Mouse (Mus musculus): ENCODE measurements around the gene Samd10. TPM values are rescaled to one million over a fixed set of nuclear protein-coding genes. Genes with fewer than 3 reads are reported as not detected.

Samd10 gene
- polyA plus RNA-seq (2015; fragmentation: Nextera tagmentation; extraction: Ambion mirVana): 29.7 and 30.1 TPM in 2 replicates

DNA sequence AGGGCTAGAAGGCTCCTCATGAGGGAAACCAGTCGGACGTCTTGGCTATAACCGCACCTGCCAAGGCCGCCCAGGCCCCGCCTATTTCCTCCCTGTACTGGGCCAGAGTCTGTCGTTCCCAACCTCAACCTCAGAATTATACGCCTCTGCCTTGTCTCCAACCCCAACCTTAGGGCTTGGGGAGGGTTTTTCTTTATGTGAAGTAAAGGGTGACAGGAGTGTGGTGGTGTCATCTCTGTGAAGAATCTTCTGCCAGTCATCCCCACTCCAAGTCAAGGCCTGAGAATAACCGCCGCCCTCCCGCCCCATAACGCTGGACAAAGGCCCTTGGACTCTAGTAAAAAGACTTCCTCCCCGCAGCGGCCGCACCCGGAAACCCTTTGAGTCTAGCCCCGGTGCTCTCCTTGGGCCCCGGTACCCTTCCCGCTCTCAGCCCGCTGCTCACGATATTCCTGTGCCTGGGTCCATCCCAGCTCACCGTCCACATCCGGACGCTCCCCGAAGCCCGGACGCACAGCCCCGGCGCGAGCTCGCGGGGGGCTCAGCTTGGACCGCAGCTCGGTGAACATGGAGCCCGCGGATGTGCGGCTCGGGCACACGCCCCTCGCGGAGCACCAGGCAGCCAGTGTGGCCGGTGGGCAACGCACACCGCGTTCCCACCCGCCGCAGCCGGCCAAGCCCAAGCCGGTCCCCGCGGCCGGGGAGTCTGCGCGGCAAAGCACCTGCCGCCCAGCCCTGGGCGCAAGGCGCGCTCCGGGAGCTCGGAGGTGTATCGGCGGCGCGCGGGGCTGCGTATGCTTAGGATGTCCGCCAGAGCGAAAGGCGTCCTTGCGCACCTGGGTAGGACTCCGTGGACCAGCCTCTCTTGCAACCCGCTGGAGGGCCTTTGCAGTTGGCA lies at the start of gene Samd10:
Samd10 (minus strand) TSS at position 759 of the 898 bp plus-strand sequence.
- H3K27ac ChIP-seq: peak within 1 kb of the TSS; percentile 91
- peak within 1 kb of the TSS; percentile 83 for H3K4me2 ChIP-seq
- peak within 1 kb of the TSS; percentile 97 for H3K4me3 ChIP-seq
- peak; percentile 9; the same call in 1 of the 2 replicates for ATAC-seq (ENCODE audit: borderline replicate concordance, extremely low read depth, low FRiP score, low TSS enrichment)
- peaks cover 21% of the 10 kb centered on the region for H3K4me1 ChIP-seq
- no peaks in the 10 kb centered on the region for H3K9me3 ChIP-seq
- no peaks in the 10 kb centered on the region for H3K36me3 ChIP-seq
- H3K27me3 ChIP-seq: peaks cover 21% of the 10 kb centered on the region; the same call in 1 of the 2 replicates
- H3K9ac ChIP-seq: peak within 1 kb of the TSS; percentile 55
- WGBS: 2% methylated on average over 71 of the region's 71 CpGs

DNA sequence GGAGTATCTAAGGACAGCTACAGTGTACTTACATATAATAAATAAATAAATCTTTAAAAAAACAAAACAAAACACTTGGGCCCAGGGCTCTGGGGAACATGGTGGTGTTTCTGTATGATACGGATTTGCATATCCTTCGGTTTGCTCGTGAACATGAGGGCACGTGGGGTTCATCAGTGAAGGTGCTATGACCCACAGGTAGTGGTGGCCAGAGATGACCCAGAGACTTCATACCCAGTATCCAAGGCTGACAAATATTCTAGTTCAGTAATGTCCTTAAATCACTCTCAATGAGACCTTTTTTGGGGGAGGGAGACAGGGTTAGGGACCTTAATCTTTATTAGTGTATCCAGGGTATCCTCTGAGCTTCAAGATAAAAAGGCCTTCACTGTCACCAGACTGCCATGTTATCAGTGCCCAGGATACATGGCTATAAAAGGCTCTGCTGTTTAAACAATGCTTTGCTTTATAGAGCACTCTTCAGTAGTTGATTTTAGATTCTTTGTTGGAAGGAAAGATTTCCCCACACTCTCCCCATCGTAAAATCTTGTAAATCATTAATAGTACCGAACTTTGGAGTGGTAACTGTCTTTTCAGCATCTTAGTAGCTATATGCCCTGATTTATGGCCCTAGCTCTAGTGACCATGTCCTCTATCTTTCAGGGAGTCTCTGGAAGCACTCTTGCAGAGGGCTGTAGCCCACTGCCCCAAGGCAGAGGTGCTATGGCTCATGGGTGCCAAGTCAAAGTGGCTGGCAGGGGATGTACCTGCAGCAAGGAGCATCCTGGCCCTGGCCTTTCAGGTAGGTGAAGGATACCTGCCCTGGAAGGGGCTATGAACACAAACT lies 47.8 kb upstream of the Samd10 start:
- Histone ChIP-seq H3K9ac (no peak overlapping the region), H3K4me1 (no peaks in the 10 kb centered on the region), H3K4me3 (no peak overlapping the region), H3K27me3 (no peaks in the 10 kb centered on the region), H3K27ac (no peak overlapping the region), H3K9me3 (no peaks in the 10 kb centered on the region), H3K36me3 (peaks cover 83% of the 10 kb centered on the region), H3K4me2 (no peak overlapping the region)
- 85% methylated on average over 6 of the region's 6 CpGs for WGBS
- ATAC-seq (ENCODE audit: borderline replicate concordance, extremely low read depth, low FRiP score, low TSS enrichment): no peak

DNA sequence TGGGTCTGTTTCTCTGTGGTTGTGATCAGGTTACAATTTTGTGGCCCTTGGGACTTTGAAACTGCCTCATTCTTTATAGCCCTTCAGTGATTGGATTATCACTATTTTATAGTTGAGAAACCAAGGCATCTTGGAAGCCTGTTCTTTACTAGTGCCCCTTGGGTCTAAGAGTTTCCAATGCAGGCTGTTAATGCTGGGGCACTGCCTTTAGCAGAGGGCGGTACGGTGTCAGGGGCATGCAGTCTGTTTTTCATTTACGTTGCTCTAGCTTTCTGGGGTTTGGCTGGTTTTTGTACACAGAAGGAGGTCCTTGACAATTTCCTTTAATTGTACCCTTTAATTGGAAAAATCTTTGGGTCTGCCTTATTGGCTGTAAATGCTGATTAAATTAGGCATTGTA lies 46.7 kb upstream of the Samd10 start:
- H3K4me1 ChIP-seq: no peaks in the 10 kb centered on the region
- no peak overlapping the region for H3K27ac ChIP-seq
- no peak overlapping the region for H3K4me2 ChIP-seq
- no peak overlapping the region for H3K4me3 ChIP-seq
- H3K9ac ChIP-seq: no peak overlapping the region
- H3K27me3 ChIP-seq: no peaks in the 10 kb centered on the region
- ATAC-seq (ENCODE audit: borderline replicate concordance, extremely low read depth, low FRiP score, low TSS enrichment): no peak
- no peaks in the 10 kb centered on the region for H3K9me3 ChIP-seq
- peaks cover 87% of the 10 kb centered on the region for H3K36me3 ChIP-seq
- 92% methylated on average over 3 of the region's 3 CpGs for WGBS

DNA sequence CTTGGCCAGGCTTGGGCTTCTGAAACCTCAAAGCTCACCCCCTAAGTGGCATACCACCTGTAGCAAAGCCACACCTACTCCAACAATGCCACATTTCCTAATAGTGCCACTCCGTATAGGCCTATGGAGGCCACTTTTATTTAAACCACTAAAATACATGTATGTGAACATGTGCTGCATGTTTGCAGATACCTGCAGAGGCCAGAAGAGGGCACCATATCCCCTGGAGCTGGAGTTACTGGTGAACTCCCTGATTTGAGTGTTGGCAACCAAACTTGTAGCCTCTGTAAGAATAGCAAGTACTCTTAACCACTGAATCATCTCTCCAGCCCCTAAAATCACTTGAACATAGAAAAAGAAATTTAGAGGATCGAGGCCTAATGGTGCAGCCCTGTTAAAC lies 45.3 kb upstream of the Samd10 start:
- Histone ChIP-seq H3K4me1 (no peaks in the 10 kb centered on the region), H3K4me3 (no peak overlapping the region), H3K9me3 (no peaks in the 10 kb centered on the region), H3K36me3 (peaks cover 80% of the 10 kb centered on the region), H3K4me2 (no peak overlapping the region), H3K27me3 (no peaks in the 10 kb centered on the region), H3K9ac (no peak overlapping the region), H3K27ac (no peak overlapping the region)
- peak; percentile 19; the same call in 1 of the 2 replicates for ATAC-seq (ENCODE audit: borderline replicate concordance, extremely low read depth, low FRiP score, low TSS enrichment)
- WGBS: 89% methylated on average over 2 of the region's 2 CpGs

DNA sequence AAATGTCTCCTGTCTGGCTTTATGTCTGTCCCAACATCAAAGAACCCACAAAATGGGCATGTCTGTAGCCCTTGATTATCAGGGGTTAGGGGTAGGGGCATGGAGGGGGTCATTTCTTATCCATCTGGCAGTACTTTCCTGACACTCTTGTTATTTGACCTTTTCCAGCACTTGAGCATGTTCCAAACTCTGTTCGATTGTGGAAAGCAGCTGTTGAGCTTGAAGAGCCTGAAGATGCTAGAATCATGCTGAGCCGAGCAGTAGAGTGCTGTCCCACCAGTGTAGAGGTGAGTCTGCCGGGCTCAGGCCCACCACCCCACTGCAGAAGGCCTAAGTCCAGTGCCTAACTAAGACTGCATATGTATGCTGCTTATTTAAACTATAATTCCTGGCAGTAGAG lies 36.9 kb upstream of the Samd10 start:
- ATAC-seq (ENCODE audit: borderline replicate concordance, extremely low read depth, low FRiP score, low TSS enrichment): no peak
- Histone ChIP-seq H3K4me1 (no peaks in the 10 kb centered on the region), H3K36me3 (peaks cover 70% of the 10 kb centered on the region), H3K4me2 (no peak overlapping the region), H3K27ac (no peak overlapping the region), H3K4me3 (no peak overlapping the region), H3K27me3 (no peaks in the 10 kb centered on the region), H3K9ac (no peak overlapping the region), H3K9me3 (no peaks in the 10 kb centered on the region)
- WGBS: 81% methylated on average over 3 of the region's 3 CpGs

DNA sequence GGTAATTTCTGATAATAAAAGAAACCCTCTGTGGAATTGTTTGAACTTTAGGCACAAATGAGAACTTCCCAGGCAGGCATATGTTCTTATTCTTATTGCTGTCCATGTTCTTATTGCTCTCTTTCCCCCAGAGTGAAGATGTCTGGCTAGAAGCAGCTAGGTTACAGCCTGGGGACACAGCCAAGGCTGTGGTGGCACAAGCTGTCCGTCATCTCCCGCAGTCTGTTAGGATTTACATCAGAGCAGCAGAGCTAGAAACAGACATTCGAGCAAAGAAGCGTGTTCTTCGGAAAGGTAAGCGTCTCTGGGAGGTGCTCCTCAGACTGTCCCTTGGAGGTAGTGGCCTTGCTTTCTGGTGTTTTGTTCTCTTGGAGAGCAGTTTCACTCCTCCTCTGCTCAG lies 33.6 kb upstream of the Samd10 start:
- 96% methylated on average over 6 of the region's 6 CpGs for WGBS
- Histone ChIP-seq H3K27ac (no peak overlapping the region), H3K4me2 (no peak overlapping the region), H3K4me3 (no peak overlapping the region), H3K9me3 (no peaks in the 10 kb centered on the region), H3K9ac (no peak overlapping the region), H3K27me3 (no peaks in the 10 kb centered on the region), H3K4me1 (no peaks in the 10 kb centered on the region), H3K36me3 (peaks cover 58% of the 10 kb centered on the region)
- no peak for ATAC-seq (ENCODE audit: borderline replicate concordance, extremely low read depth, low FRiP score, low TSS enrichment)

DNA sequence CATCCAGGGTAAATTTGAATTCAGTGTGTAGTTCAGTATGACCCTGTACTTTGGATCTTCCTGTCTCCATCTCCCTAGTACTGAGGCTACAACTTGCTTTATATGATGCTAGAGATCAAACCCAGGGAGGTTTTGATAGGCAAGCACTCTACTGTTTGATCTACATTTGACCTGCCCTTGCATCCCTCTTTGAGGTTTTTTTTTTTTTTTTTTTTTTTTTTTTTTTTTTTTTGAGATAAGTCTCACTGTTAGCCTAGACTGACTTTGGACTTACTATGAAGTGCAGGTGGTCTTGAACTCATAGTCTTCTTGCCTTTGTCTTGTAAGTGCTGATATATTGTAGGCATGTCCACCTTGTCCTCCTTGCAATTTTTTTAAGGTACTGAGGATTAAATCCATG lies 29.5 kb upstream of the Samd10 start:
- ATAC-seq (ENCODE audit: borderline replicate concordance, extremely low read depth, low FRiP score, low TSS enrichment): no peak
- H3K27ac ChIP-seq: no peak overlapping the region
- no peaks in the 10 kb centered on the region for H3K27me3 ChIP-seq
- peaks cover 43% of the 10 kb centered on the region for H3K36me3 ChIP-seq
- no peaks in the 10 kb centered on the region for H3K4me1 ChIP-seq
- no peak overlapping the region for H3K4me2 ChIP-seq
- H3K9me3 ChIP-seq: no peaks in the 10 kb centered on the region
- no peak overlapping the region for H3K9ac ChIP-seq
- H3K4me3 ChIP-seq: no peak overlapping the region

DNA sequence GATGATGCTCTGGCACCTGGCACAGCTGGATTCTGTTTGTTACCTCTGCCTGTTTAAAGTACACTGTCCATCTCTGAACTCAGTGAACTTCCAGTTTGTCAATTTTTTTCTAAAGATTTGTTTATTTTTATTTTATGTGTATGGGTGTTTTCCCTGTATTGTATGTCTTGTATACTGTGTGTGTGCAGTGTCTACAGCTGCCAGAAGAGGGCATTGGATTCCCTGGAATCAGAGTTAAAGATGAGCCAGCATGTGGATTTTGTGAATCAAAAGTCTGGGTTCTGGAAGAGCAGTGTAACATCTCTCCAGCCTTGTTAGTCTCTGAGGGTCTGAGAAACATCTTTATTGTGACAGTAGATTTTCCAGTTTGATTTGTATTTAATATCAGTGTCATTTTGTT lies 24.4 kb upstream of the Samd10 start:
- peaks cover 52% of the 10 kb centered on the region for H3K36me3 ChIP-seq
- no peaks in the 10 kb centered on the region for H3K9me3 ChIP-seq
- no peak overlapping the region for H3K4me2 ChIP-seq
- H3K4me3 ChIP-seq: no peak overlapping the region
- no peaks in the 10 kb centered on the region for H3K27me3 ChIP-seq
- H3K9ac ChIP-seq: no peak overlapping the region
- ATAC-seq (ENCODE audit: borderline replicate concordance, extremely low read depth, low FRiP score, low TSS enrichment): no peak
- H3K4me1 ChIP-seq: no peaks in the 10 kb centered on the region
- H3K27ac ChIP-seq: no peak overlapping the region

DNA sequence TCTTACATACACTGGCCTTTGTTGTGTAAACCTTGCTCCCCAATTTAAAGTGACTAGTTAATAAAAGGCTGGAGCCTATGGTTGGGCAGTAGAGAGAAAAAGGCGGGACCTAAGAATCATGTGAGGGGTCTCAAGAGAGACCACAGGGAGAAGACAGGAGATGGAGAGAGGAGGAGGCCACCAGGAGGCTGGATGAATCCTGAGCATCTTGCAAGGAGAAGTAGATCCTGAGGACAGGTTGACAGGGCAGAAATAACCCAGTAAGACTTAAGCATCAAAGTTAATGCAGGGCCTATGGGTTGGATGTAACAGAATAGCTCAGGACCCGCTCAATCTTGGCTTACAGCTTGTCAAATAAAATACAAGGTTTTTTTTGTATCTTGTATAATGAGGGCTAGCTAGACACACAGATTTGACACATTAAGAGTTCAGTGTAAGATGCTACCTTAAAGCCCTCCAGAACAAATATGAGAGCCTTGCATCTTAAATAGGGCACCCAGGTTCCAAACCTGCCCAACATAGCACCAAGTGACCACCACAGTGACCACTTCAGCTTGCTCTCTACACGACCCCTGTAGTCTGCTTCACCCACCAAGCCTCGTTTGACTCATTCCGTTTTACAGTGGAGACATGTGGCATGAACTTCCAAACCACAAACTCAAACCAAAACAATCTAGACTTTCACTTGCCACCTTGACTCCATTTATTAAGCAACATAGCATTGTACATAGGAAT lies 19.9 kb upstream of the Samd10 start:
- no peaks in the 10 kb centered on the region for H3K4me1 ChIP-seq
- no peak overlapping the region for H3K4me3 ChIP-seq
- no peak overlapping the region for H3K9ac ChIP-seq
- H3K36me3 ChIP-seq: peaks cover 44% of the 10 kb centered on the region
- no peak overlapping the region for H3K27ac ChIP-seq
- H3K27me3 ChIP-seq: no peaks in the 10 kb centered on the region
- ATAC-seq (ENCODE audit: borderline replicate concordance, extremely low read depth, low FRiP score, low TSS enrichment): no peak
- H3K4me2 ChIP-seq: no peak overlapping the region
- 78% methylated on average over 5 of the region's 5 CpGs for WGBS
- no peaks in the 10 kb centered on the region for H3K9me3 ChIP-seq

DNA sequence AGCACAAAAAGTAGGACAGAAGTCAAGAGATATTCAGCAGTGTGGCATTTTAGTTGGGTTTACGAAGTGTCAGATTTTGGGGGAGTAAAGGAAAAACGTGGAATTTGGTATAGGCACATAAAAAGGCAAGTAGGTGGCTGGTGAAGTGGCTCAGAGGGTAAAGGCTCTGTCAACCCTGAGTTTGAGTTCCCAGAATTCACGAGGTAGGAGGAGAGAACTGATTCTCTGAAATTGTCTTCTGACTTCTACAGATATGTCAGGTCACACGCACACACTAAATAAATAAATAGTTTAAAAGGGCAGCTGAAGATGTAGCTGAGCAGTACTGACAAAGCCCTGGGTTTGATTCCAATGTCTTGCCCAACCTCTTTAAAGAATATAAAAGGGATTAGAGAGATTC lies 3.4 kb upstream of the Samd10 start:
- Histone ChIP-seq H3K4me1 (peaks cover 21% of the 10 kb centered on the region), H3K4me2 (peak overlapping the region; percentile 71), H3K9me3 (no peaks in the 10 kb centered on the region), H3K27me3 (peaks cover 20% of the 10 kb centered on the region; the same call in 1 of the 2 replicates), H3K4me3 (peak overlapping the region; percentile 97; the same call in 1 of the 2 replicates), H3K36me3 (no peaks in the 10 kb centered on the region), H3K27ac (no peak overlapping the region), H3K9ac (no peak overlapping the region)
- WGBS: 61% methylated on average over 4 of the region's 4 CpGs
- no peak for ATAC-seq (ENCODE audit: borderline replicate concordance, extremely low read depth, low FRiP score, low TSS enrichment)

DNA sequence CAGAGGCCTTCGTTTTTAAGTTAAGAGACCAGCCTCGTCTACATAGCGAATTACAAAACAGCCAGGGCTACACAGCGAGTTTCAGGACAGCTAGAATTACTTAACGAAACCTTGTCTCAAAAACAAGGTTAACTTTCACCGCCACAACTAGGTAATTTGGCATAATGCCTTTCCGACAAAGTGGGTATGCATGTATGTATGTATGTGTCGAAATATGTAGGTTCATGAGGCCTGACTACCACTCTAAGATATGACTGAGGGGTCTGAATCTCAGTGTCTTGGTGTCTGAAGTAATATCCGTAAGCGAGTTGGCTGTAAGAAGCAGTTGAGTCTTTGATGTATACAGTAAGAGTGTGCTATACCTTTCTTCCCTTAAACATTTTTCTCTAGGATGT lies 2.7 kb upstream of the Samd10 start:
- H3K27me3 ChIP-seq: peaks cover 21% of the 10 kb centered on the region; the same call in 1 of the 2 replicates
- H3K4me2 ChIP-seq: peak overlapping the region; percentile 71
- H3K9ac ChIP-seq: peak overlapping the region; percentile 93
- ATAC-seq (ENCODE audit: borderline replicate concordance, extremely low read depth, low FRiP score, low TSS enrichment): no peak
- no peaks in the 10 kb centered on the region for H3K36me3 ChIP-seq
- WGBS: 23% methylated on average over 10 of the region's 10 CpGs
- peaks cover 21% of the 10 kb centered on the region for H3K4me1 ChIP-seq
- H3K4me3 ChIP-seq: peak overlapping the region; percentile 97
- no peaks in the 10 kb centered on the region for H3K9me3 ChIP-seq
- H3K27ac ChIP-seq: no peak overlapping the region

Measured in lung, embryonic 15.5 days (tissue).